Mouse (Mus musculus): ENCODE results near the gene Btbd8. TPM values are rescaled to one million over a fixed set of nuclear protein-coding genes. Genes with fewer than 3 reads are reported as not detected.
A peak's percentile ranks its signal among the peaks of the same experiment; 100 is the strongest.

Gene Btbd8
- polyA plus RNA-seq, 1 experiment from 2014 or later: 2.7 TPM

GRCm38 (mm10) chr5:107510503-107510902 lies 72.7 kb downstream of the Btbd8 start:
- Histone ChIP-seq H3K9ac (replicated peaks; ENCODE audit: low read length) (no peak overlapping the region), H3K4me3 (ENCODE audit: low read length) (no peak overlapping the region), H3K36me3 (ENCODE audit: insufficient read depth, low read length) (no peaks in the 10 kb centered on the region), H3K4me2 (replicated peaks; ENCODE audit: low read depth, low read length) (no peak overlapping the region), H3K27me3 (ENCODE audit: insufficient read depth, low read length) (no peaks in the 10 kb centered on the region), H3K27ac (ENCODE audit: low read length) (no peak overlapping the region), H3K4me1 (ENCODE audit: insufficient read depth, low read length) (no peaks in the 10 kb centered on the region), H3K9me3 (ENCODE audit: low read length) (no peaks in the 10 kb centered on the region)
- WGBS: 85% methylated on average over 10 of the region's 10 CpGs
- ATAC-seq (ENCODE audit: low FRiP score, low TSS enrichment): no peak

- no peak for ATAC-seq (ENCODE audit: low FRiP score, low TSS enrichment)
- Histone ChIP-seq H3K9ac (replicated peaks; ENCODE audit: low read length) (no peak overlapping the region), H3K4me2 (replicated peaks; ENCODE audit: low read depth, low read length) (no peak overlapping the region), H3K4me3 (ENCODE audit: low read length) (no peak overlapping the region), H3K27me3 (ENCODE audit: insufficient read depth, low read length) (no peaks in the 10 kb centered on the region), H3K9me3 (ENCODE audit: low read length) (no peaks in the 10 kb centered on the region), H3K36me3 (ENCODE audit: insufficient read depth, low read length) (no peaks in the 10 kb centered on the region), H3K27ac (ENCODE audit: low read length) (no peak overlapping the region), H3K4me1 (ENCODE audit: insufficient read depth, low read length) (no peaks in the 10 kb centered on the region)
- WGBS: 48% methylated on average over 2 of the region's 2 CpGs
Observed at GRCm38 (mm10) chr5:107511326-107511725, 73.5 kb downstream of the Btbd8 start.

- ATAC-seq (ENCODE audit: low FRiP score, low TSS enrichment): 0 out of 2 replicates have a peak, but pooled peaks have one; percentile 31
- Histone ChIP-seq H3K9me3 (ENCODE audit: low read length) (no peaks in the 10 kb centered on the region), H3K9ac (replicated peaks; ENCODE audit: low read length) (no peak overlapping the region), H3K4me3 (ENCODE audit: low read length) (no peak overlapping the region), H3K27ac (ENCODE audit: low read length) (no peak overlapping the region), H3K36me3 (ENCODE audit: insufficient read depth, low read length) (no peaks in the 10 kb centered on the region), H3K4me1 (ENCODE audit: insufficient read depth, low read length) (no peaks in the 10 kb centered on the region), H3K4me2 (replicated peaks; ENCODE audit: low read depth, low read length) (no peak overlapping the region), H3K27me3 (ENCODE audit: insufficient read depth, low read length) (no peaks in the 10 kb centered on the region)
- WGBS: 53% methylated on average over 7 of the region's 7 CpGs
Observed at GRCm38 (mm10) chr5:107513583-107513982, 75.8 kb downstream of the Btbd8 start.

- Histone ChIP-seq H3K27ac (ENCODE audit: low read length) (no peak overlapping the region), H3K4me3 (ENCODE audit: low read length) (no peak overlapping the region), H3K9me3 (ENCODE audit: low read length) (no peaks in the 10 kb centered on the region), H3K9ac (replicated peaks; ENCODE audit: low read length) (no peak overlapping the region), H3K4me2 (replicated peaks; ENCODE audit: low read depth, low read length) (no peak overlapping the region), H3K27me3 (ENCODE audit: insufficient read depth, low read length) (no peaks in the 10 kb centered on the region), H3K4me1 (ENCODE audit: insufficient read depth, low read length) (no peaks in the 10 kb centered on the region), H3K36me3 (ENCODE audit: insufficient read depth, low read length) (no peaks in the 10 kb centered on the region)
- ATAC-seq (ENCODE audit: low FRiP score, low TSS enrichment): no peak
- 96% methylated on average over 3 of the region's 3 CpGs for WGBS
Observed at GRCm38 (mm10) chr5:107515453-107515852, 77.7 kb downstream of the Btbd8 start.

GRCm38 (mm10) chr5:107516087-107516486 lies 78.3 kb downstream of the Btbd8 start:
- Histone ChIP-seq H3K9me3 (ENCODE audit: low read length) (no peaks in the 10 kb centered on the region), H3K27ac (ENCODE audit: low read length) (no peak overlapping the region), H3K36me3 (ENCODE audit: insufficient read depth, low read length) (no peaks in the 10 kb centered on the region), H3K27me3 (ENCODE audit: insufficient read depth, low read length) (no peaks in the 10 kb centered on the region), H3K9ac (replicated peaks; ENCODE audit: low read length) (no peak overlapping the region), H3K4me2 (replicated peaks; ENCODE audit: low read depth, low read length) (no peak overlapping the region), H3K4me1 (ENCODE audit: insufficient read depth, low read length) (no peaks in the 10 kb centered on the region), H3K4me3 (ENCODE audit: low read length) (no peak overlapping the region)
- no peak for ATAC-seq (ENCODE audit: low FRiP score, low TSS enrichment)
- WGBS: 85% methylated on average over 1 of the region's 1 CpGs

- Histone ChIP-seq H3K4me3 (ENCODE audit: low read length) (no peak overlapping the region), H3K9ac (replicated peaks; ENCODE audit: low read length) (no peak overlapping the region), H3K9me3 (ENCODE audit: low read length) (no peaks in the 10 kb centered on the region), H3K4me1 (ENCODE audit: insufficient read depth, low read length) (no peaks in the 10 kb centered on the region), H3K27ac (ENCODE audit: low read length) (no peak overlapping the region), H3K36me3 (ENCODE audit: insufficient read depth, low read length) (no peaks in the 10 kb centered on the region), H3K27me3 (ENCODE audit: insufficient read depth, low read length) (no peaks in the 10 kb centered on the region), H3K4me2 (replicated peaks; ENCODE audit: low read depth, low read length) (no peak overlapping the region)
- no peak for ATAC-seq (ENCODE audit: low FRiP score, low TSS enrichment)
- 89% methylated on average over 4 of the region's 4 CpGs for WGBS
Observed at GRCm38 (mm10) chr5:107518602-107519001, 80.8 kb downstream of the Btbd8 start.

- no peaks in the 10 kb centered on the region for H3K4me1 ChIP-seq (ENCODE audit: insufficient read depth, low read length)
- ATAC-seq (ENCODE audit: low FRiP score, low TSS enrichment): no peak
- WGBS: 87% methylated on average over 6 of the region's 6 CpGs
- H3K4me3 ChIP-seq (ENCODE audit: low read length): no peak overlapping the region
- H3K9ac ChIP-seq (replicated peaks; ENCODE audit: low read length): no peak overlapping the region
- H3K36me3 ChIP-seq (ENCODE audit: insufficient read depth, low read length): no peaks in the 10 kb centered on the region
- no peak overlapping the region for H3K4me2 ChIP-seq (replicated peaks; ENCODE audit: low read depth, low read length)
- no peak overlapping the region for H3K27ac ChIP-seq (ENCODE audit: low read length)
- H3K9me3 ChIP-seq (ENCODE audit: low read length): no peaks in the 10 kb centered on the region
- no peaks in the 10 kb centered on the region for H3K27me3 ChIP-seq (ENCODE audit: insufficient read depth, low read length)
Observed at GRCm38 (mm10) chr5:107521386-107521785, 83.6 kb downstream of the Btbd8 start.

GRCm38 (mm10) chr5:107521897-107522296 lies 84.1 kb downstream of the Btbd8 start:
- no peak overlapping the region for H3K4me3 ChIP-seq (ENCODE audit: low read length)
- no peaks in the 10 kb centered on the region for H3K36me3 ChIP-seq (ENCODE audit: insufficient read depth, low read length)
- WGBS: 68% methylated on average over 7 of the region's 7 CpGs
- H3K4me2 ChIP-seq (replicated peaks; ENCODE audit: low read depth, low read length): no peak overlapping the region
- no peaks in the 10 kb centered on the region for H3K9me3 ChIP-seq (ENCODE audit: low read length)
- ATAC-seq (ENCODE audit: low FRiP score, low TSS enrichment): no peak
- no peaks in the 10 kb centered on the region for H3K4me1 ChIP-seq (ENCODE audit: insufficient read depth, low read length)
- H3K27ac ChIP-seq (ENCODE audit: low read length): no peak overlapping the region
- no peaks in the 10 kb centered on the region for H3K27me3 ChIP-seq (ENCODE audit: insufficient read depth, low read length)
- H3K9ac ChIP-seq (replicated peaks; ENCODE audit: low read length): no peak overlapping the region

GRCm38 (mm10) chr5:107524281-107524680 lies 86.5 kb downstream of the Btbd8 start:
- no peak overlapping the region for H3K4me2 ChIP-seq (replicated peaks; ENCODE audit: low read depth, low read length)
- no peaks in the 10 kb centered on the region for H3K9me3 ChIP-seq (ENCODE audit: low read length)
- ATAC-seq (ENCODE audit: low FRiP score, low TSS enrichment): no peak
- H3K4me3 ChIP-seq (ENCODE audit: low read length): no peak overlapping the region
- H3K9ac ChIP-seq (replicated peaks; ENCODE audit: low read length): no peak overlapping the region
- H3K27me3 ChIP-seq (ENCODE audit: insufficient read depth, low read length): no peaks in the 10 kb centered on the region
- WGBS: 83% methylated on average over 10 of the region's 10 CpGs
- H3K4me1 ChIP-seq (ENCODE audit: insufficient read depth, low read length): no peaks in the 10 kb centered on the region
- H3K27ac ChIP-seq (ENCODE audit: low read length): no peak overlapping the region
- H3K36me3 ChIP-seq (ENCODE audit: insufficient read depth, low read length): no peaks in the 10 kb centered on the region

- Histone ChIP-seq H3K36me3 (ENCODE audit: insufficient read depth, low read length) (no peaks in the 10 kb centered on the region), H3K27me3 (ENCODE audit: insufficient read depth, low read length) (no peaks in the 10 kb centered on the region), H3K4me1 (ENCODE audit: insufficient read depth, low read length) (no peaks in the 10 kb centered on the region), H3K9ac (replicated peaks; ENCODE audit: low read length) (no peak overlapping the region), H3K27ac (ENCODE audit: low read length) (no peak overlapping the region), H3K9me3 (ENCODE audit: low read length) (no peaks in the 10 kb centered on the region), H3K4me2 (replicated peaks; ENCODE audit: low read depth, low read length) (no peak overlapping the region), H3K4me3 (ENCODE audit: low read length) (no peak overlapping the region)
- 81% methylated on average over 3 of the region's 3 CpGs for WGBS
- no peak for ATAC-seq (ENCODE audit: low FRiP score, low TSS enrichment)
Observed at GRCm38 (mm10) chr5:107528856-107529255, 91.1 kb downstream of the Btbd8 start.

- H3K27ac ChIP-seq (ENCODE audit: low read length): no peak overlapping the region
- no peaks in the 10 kb centered on the region for H3K27me3 ChIP-seq (ENCODE audit: insufficient read depth, low read length)
- H3K9ac ChIP-seq (replicated peaks; ENCODE audit: low read length): no peak overlapping the region
- no peak overlapping the region for H3K4me2 ChIP-seq (replicated peaks; ENCODE audit: low read depth, low read length)
- H3K36me3 ChIP-seq (ENCODE audit: insufficient read depth, low read length): no peaks in the 10 kb centered on the region
- ATAC-seq (ENCODE audit: low FRiP score, low TSS enrichment): no peak
- H3K4me3 ChIP-seq (ENCODE audit: low read length): no peak overlapping the region
- WGBS: 61% methylated on average over 2 of the region's 2 CpGs
- no peaks in the 10 kb centered on the region for H3K4me1 ChIP-seq (ENCODE audit: insufficient read depth, low read length)
- no peaks in the 10 kb centered on the region for H3K9me3 ChIP-seq (ENCODE audit: low read length)
Observed at GRCm38 (mm10) chr5:107533590-107533989, 95.8 kb downstream of the Btbd8 start.

All from kidney, embryonic 16.5 days (tissue).